Comparison of ENCODE assay signal across 8 mouse cellular contexts in the genomic region with DNA sequence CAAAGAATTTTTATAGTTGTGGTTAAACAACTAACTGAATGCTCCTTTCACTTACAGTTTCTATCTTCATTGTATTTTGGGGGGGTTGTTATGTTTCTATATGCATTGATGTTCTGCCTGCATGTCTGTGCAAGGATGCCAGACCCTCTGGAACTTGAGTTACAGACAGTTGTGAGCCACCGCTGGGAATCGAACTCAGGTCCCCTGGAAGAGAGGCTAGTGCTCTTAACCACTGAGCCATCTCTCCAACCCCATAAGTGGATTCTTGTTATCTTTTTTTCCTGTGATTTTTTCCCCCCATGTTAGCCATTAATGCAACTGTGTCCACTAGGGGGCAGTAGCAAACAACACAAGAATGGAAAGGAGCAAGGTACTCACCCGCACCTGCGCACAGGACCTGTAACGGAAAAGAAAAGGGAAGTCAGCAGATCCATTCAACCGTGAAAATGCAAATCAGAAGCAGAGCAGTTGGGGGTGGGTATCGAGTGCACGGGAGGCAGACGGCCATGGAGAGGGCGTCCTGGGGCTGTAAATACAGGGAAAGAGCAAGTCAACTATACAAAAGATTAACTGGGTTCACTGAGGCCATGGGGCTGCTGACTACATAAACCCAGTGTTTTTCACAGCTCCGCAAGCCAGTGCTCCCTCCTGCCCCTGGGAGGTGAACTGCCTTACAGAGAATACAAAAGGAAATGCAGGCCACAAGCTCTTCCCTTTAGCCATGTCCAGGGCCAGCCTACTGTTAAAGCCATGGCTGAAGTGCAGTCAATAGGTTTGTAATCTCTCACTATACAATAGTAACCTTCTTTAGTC.
A peak's percentile ranks its signal among the peaks of the same experiment; 100 is the strongest.
DNase-seq lines count a peak whose midpoint lies in the region; ATAC-seq lines count a peak whose summit lies in the region.

No protein-coding gene starts in this region.

- no peaks in the 10 kb centered on the region for H3K27me3 ChIP-seq in intestine, embryonic 16.5 days (replicated peaks; ENCODE audit: control insufficient read depth, insufficient read depth, low read length)
- H3K27me3 ChIP-seq in midbrain, embryonic 10.5 days (ENCODE audit: low read depth, poor library complexity, severe bottlenecking) = no peaks in the 10 kb centered on the region

- no peaks in the 10 kb centered on the region for H3K36me3 ChIP-seq in intestine, embryonic 16.5 days (ENCODE audit: control insufficient read depth, insufficient read depth, low read length)
- H3K36me3 ChIP-seq in midbrain, embryonic 10.5 days = no peaks in the 10 kb centered on the region

- WGBS in intestine, embryonic 16.5 days = 4% methylated on average over 11 of the region's 11 CpGs
- WGBS in midbrain, embryonic 10.5 days = 3% methylated on average over 11 of the region's 11 CpGs

- H3K9ac ChIP-seq in intestine, embryonic 16.5 days (ENCODE audit: low read depth, low read length) = 0 out of 2 replicates have a peak overlapping the region, but pooled peaks have one; percentile 28

- H3K9me3 ChIP-seq in intestine, embryonic 16.5 days (ENCODE audit: control insufficient read depth, low read length) = no peaks in the 10 kb centered on the region
- H3K9me3 ChIP-seq in midbrain, embryonic 10.5 days (replicated peaks) = no peaks in the 10 kb centered on the region

- H3K27ac ChIP-seq in intestine, embryonic 16.5 days (ENCODE audit: low read length) = peak overlapping the region; percentile 64; the same call in 1 of the 2 replicates
- H3K27ac ChIP-seq in midbrain, embryonic 10.5 days (replicated peaks) = peak overlapping the region; percentile 79

- peak; percentile 65 to 71 for DNase-seq in urinary bladder, adult 18-20 months (ENCODE audit: low spot score in 2 of 2)
- no peak for DNase-seq in urinary bladder, postnatal 10 days (ENCODE audit: low spot score)
- DNase-seq in embryo, embryonic 9.5 days (ENCODE audit: extremely low spot score) = peak; percentile 88
- DNase-seq in gastrocnemius, postnatal 4 days (ENCODE audit: low spot score in 2 of 2) = peak; percentile 37 to 73
- peak; percentile 85 to 89 for DNase-seq in left cerebral cortex, postnatal 25 days (ENCODE audit: low spot score in 2 of 2)
- DNase-seq in midbrain, embryonic 10.5 days (ENCODE audit: low spot score) = peak; percentile 83
- DNase-seq in right cerebral cortex, postnatal 36 days (ENCODE audit: low spot score in 2 of 2) = peak; percentile 59 to 67

- peaks cover 23% of the 10 kb centered on the region for H3K4me1 ChIP-seq in intestine, embryonic 16.5 days (ENCODE audit: control insufficient read depth, insufficient read depth, low read length)
- peaks cover 25% of the 10 kb centered on the region for H3K4me1 ChIP-seq in midbrain, embryonic 10.5 days

- H3K4me2 ChIP-seq in intestine, embryonic 16.5 days (ENCODE audit: low read depth, low read length) = peak overlapping the region; percentile 61

- intact Hi-C loops in left cerebral cortex, postnatal 25 days (cut with DNase I) = loop anchor here (1.0 to 2.0 kb wide), 3 partner anchors 106 to 205 kb away; a partner anchor contains a TSS

- peak overlapping the region; percentile 32 for H3K4me3 ChIP-seq in intestine, embryonic 16.5 days (ENCODE audit: low read length)
- H3K4me3 ChIP-seq in midbrain, embryonic 10.5 days = peak overlapping the region; percentile 43

- ATAC-seq in intestine, embryonic 16.5 days = peak; percentile 80
